Mouse (Mus musculus): ENCODE results near the gene Exosc5. TPM values are rescaled to one million over a fixed set of nuclear protein-coding genes. Genes with fewer than 3 reads are reported as not detected.
A peak's percentile ranks its signal among the peaks of the same experiment; 100 is the strongest.

The Exosc5 gene
- 44.7 and 47.1 TPM in 2 replicates for polyA plus RNA-seq (2015; fragmentation: Nextera tagmentation; extraction: Ambion mirVana)

DNA sequence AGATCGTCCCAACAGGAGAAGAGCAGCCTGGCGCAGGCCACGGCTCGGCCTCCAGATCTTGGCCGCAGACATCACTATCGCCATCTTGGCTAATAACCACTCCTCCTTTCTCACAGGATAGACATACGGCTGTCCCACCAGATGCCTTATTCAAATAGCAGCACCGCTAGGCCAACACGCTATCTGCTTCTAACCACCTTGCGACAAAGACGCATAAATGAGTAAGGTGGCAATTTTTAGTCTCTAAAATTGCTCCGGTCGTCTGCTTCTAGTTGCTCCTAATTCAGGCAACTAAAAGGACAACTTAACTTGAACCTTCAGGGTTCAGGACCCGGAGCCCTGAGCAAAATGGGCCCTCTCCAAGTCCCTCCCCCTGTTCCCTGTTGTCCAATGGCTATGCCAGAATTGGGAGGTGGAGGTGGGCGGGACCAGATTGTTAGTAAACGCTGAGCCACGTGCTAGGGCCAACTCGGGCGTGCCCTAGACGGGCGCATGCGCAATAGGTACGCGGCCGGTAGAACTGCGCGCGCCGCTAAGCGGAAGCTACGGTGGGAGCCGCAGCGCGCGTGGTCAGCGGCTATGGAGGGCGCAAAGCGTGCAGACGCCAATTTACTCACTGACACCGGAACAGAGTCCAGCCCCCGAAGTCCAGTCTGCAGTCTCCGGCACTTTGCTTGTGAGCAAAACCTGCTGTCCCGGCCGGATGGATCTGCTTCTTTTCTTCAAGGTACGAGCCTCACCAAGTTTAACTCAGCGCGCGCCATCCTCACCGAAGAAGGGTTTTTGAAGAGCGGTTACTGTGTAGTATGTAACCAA is at the start of gene Exosc5, which contains the start of gene Bckdha:
Gene Exosc5, plus strand, starts transcription at position 508 of the 816 bp plus-strand sequence.
Gene Bckdha, minus strand, starts transcription at position 325 of the 816 bp plus-strand sequence.
- ATAC-seq (ENCODE audit: low FRiP score) = peak; percentile 98
- Histone ChIP-seq H3K4me3 (peak within 1 kb of the TSS; percentile 60), H3K36me3 (peaks cover 21% of the 10 kb centered on the region), H3K9me3 (no peaks in the 10 kb centered on the region), H3K27me3 (no peaks in the 10 kb centered on the region), H3K4me2 (peak within 1 kb of the TSS; percentile 89), H3K9ac (peak within 1 kb of the TSS; percentile 77), H3K4me1 (replicated peaks) (peaks cover 36% of the 10 kb centered on the region), H3K27ac (peak within 1 kb of the TSS; percentile 73)
- under 1% methylated on average over 50 of the region's 50 CpGs for WGBS

DNA sequence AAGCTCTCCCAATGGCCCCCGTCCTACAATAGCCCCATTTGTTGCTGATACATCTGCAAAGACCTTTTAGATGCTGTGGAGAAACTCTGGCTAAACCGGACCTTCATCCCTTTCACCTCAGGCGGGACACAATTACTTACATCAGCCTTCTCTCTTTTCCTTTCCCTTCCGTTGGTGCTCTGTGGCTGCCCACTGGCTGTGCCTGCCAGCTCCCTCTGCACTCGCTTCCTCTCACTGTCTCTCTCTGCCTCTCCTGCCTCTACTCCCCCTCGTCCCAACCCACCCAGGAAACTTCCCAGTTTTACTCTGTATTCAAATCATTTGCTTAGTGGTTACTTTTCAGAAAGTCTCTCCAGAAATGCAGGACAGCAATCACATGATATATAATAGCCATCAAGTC is 48.9 kb upstream of the Exosc5 start:
- Histone ChIP-seq H3K4me2 (no peak overlapping the region), H3K27ac (no peak overlapping the region), H3K9me3 (0 out of 2 replicates have a peak, but pooled peaks cover 3% of the 10 kb centered on the region), H3K4me1 (replicated peaks) (no peaks in the 10 kb centered on the region), H3K27me3 (no peaks in the 10 kb centered on the region), H3K4me3 (no peak overlapping the region), H3K36me3 (no peaks in the 10 kb centered on the region), H3K9ac (no peak overlapping the region)
- WGBS = 46% methylated on average over 6 of the region's 6 CpGs
- ATAC-seq (ENCODE audit: low FRiP score) = no peak

DNA sequence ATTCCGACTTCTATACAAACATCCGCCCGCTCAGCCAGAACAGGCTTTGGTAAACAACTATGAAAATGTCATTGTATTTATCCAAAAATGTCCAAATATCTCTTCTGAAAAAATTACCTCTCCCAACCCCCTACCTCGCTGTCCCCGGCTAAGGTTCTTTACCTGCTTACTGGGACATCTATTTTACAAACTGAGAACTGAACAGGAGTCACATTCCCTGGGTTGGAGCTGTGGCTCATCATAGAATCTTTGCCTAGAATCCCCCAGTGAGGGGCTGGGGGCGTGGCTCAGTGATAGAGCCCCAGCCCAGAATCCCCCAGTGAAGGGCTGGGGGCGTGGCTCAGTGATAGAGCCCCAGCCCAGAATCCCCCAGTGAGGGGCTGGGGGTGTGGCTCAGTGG is 47.5 kb upstream of the Exosc5 start:
- Histone ChIP-seq H3K27me3 (no peaks in the 10 kb centered on the region), H3K4me1 (replicated peaks) (no peaks in the 10 kb centered on the region), H3K4me2 (no peak overlapping the region), H3K9me3 (0 out of 2 replicates have a peak, but pooled peaks cover 3% of the 10 kb centered on the region), H3K36me3 (no peaks in the 10 kb centered on the region), H3K27ac (no peak overlapping the region), H3K9ac (no peak overlapping the region), H3K4me3 (no peak overlapping the region)
- ATAC-seq (ENCODE audit: low FRiP score) = no peak
- 53% methylated on average over 7 of the region's 7 CpGs for WGBS

DNA sequence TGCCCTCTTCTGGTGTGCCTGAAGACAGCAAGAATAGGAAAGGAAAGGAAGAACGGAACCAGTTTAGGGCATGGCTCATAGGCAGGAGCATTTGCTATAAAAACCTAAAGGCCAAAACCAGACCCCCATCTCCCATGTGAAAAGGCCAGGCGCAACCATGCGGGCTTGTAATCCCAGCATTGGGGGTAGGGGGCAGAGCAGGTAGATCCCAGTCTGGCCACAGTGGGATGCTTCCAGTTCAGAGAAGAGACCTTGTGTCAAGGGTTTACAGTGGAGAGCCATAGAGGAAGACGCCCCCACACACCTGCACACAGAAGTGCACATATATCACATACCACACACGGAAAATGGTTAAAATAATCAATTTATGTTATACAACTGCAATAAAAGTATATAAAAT is 44.9 kb upstream of the Exosc5 start:
- no peak overlapping the region for H3K27ac ChIP-seq
- no peak overlapping the region for H3K4me2 ChIP-seq
- no peak for ATAC-seq (ENCODE audit: low FRiP score)
- H3K36me3 ChIP-seq = no peaks in the 10 kb centered on the region
- H3K27me3 ChIP-seq = peaks cover 6% of the 10 kb centered on the region; the same call in 1 of the 2 replicates
- no peaks in the 10 kb centered on the region; the same call in 1 of the 2 replicates for H3K4me1 ChIP-seq (replicated peaks)
- H3K9ac ChIP-seq = no peak overlapping the region
- H3K4me3 ChIP-seq = no peak overlapping the region
- no peaks in the 10 kb centered on the region for H3K9me3 ChIP-seq
- 93% methylated on average over 5 of the region's 5 CpGs for WGBS

DNA sequence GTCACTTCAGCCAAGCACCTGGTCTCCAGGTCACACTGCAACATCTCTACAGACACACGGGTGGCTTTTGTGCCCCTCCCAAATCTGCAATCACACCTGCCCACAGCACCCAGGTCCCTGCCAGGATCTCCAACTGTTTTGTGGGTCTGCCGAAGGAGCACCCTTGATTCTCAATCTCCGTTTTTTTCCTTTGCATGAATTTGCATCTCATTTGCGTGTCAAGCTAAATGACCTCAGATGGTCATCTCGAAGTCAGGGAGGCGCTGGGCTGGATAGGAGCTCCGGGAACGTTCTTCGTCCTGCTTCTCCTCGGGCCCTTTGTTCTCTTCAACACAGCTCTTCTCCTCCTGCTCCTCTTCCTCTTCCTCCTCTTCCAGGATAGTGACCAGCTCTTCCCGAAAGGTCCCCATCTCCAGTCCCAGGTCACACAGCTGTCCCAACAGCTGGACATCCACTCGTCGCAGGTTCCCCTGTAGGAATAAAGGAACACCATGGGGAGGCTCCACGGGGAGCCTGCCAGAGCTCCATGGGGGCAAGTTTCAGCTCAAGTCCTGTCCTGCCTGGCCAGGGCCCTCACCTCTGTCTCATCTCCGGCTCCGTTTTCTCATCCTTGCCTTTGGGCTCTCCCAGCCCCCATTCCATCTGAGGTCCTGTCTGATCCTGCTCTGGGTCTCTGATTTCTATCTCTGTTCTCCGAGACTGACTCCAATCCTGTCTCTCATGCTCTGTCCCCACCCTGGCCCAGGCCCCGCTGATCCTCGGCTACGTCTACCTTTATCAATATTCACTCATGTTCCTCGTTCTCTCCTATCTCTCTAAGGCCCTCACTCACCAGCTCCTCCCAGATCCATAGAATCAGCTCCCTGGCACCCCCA is 43.9 kb upstream of the Exosc5 start:
- Histone ChIP-seq H3K4me3 (no peak overlapping the region), H3K9me3 (no peaks in the 10 kb centered on the region), H3K4me1 (replicated peaks) (peaks cover 5% of the 10 kb centered on the region), H3K27me3 (peaks cover 6% of the 10 kb centered on the region; the same call in 1 of the 2 replicates), H3K27ac (no peak overlapping the region), H3K9ac (no peak overlapping the region), H3K36me3 (no peaks in the 10 kb centered on the region), H3K4me2 (no peak overlapping the region)
- no peak for ATAC-seq (ENCODE audit: low FRiP score)
- 74% methylated on average over 21 of the region's 21 CpGs for WGBS

DNA sequence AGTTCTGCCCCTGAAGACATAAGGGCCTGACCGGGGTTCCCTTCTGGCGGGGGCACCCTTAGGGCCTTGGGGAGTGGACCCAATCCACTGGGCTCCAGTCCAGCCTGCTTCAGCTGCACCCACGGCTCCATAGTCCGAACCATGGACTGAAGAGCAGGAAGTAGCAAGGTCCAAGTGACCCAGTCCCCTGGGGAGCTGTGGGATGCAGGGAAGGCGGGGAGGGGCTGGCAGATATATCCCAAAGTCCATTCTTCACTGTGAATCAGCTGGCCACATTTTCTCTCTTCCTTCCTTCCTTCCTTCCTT is 43.3 kb upstream of the Exosc5 start, which contains the start of gene Erich4:
Gene Erich4, minus strand, starts transcription at position 187 of the 306 bp plus-strand sequence.
- peaks cover 6% of the 10 kb centered on the region; the same call in 1 of the 2 replicates for H3K27me3 ChIP-seq
- H3K9me3 ChIP-seq = no peaks in the 10 kb centered on the region
- 86% methylated on average over 5 of the region's 5 CpGs for WGBS
- no peak for ATAC-seq (ENCODE audit: low FRiP score)
- no peaks in the 10 kb centered on the region for H3K36me3 ChIP-seq
- H3K4me1 ChIP-seq (replicated peaks) = peaks cover 7% of the 10 kb centered on the region
- no peak within 1 kb of the TSS for H3K4me2 ChIP-seq
- H3K9ac ChIP-seq = no peak within 1 kb of the TSS
- no peak within 1 kb of the TSS for H3K4me3 ChIP-seq
- no peak within 1 kb of the TSS for H3K27ac ChIP-seq

DNA sequence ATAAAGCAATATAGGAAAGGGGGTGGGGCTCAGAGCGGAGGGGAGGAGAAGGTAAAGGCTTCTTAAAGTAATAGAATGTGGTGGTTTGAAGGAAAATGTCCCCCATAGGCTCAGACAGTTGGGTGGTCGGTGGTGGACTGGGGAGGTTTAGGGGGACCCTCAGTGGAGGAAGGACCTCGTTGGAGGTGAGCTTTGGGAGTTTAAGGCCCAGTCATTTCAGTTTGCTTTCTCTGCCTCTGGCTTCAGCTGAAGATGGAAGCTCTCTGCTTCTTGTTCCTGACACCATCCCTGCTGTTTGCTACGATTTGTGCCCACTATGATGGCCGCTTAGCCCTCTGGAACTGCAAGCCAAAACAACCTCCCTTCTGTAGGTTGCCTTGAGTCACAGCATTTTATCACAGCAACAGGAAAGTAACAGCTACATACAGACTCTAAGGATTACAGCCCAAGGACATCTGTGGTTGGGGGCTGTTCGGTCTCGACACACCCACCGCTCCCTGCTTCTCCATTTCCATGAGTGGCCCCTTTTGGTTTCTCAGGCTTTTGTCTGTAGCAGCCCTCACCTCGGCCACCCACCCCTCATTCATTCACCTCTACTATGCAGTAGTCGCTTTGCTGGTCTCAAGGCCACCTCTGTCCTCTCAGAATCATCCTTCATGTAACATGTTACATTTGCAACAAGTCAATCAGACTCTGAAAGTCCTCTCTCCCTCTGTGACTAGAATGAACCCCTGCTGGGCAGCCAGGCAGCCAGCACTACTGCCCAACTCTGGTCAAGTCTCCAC is 41.4 kb upstream of the Exosc5 start:
- Histone ChIP-seq H3K4me2 (no peak overlapping the region), H3K27ac (no peak overlapping the region), H3K36me3 (peaks cover 17% of the 10 kb centered on the region), H3K27me3 (peaks cover 6% of the 10 kb centered on the region; the same call in 1 of the 2 replicates), H3K9ac (no peak overlapping the region), H3K9me3 (no peaks in the 10 kb centered on the region), H3K4me3 (no peak overlapping the region), H3K4me1 (replicated peaks) (peaks cover 7% of the 10 kb centered on the region)
- 84% methylated on average over 10 of the region's 10 CpGs for WGBS
- ATAC-seq (ENCODE audit: low FRiP score) = no peak

DNA sequence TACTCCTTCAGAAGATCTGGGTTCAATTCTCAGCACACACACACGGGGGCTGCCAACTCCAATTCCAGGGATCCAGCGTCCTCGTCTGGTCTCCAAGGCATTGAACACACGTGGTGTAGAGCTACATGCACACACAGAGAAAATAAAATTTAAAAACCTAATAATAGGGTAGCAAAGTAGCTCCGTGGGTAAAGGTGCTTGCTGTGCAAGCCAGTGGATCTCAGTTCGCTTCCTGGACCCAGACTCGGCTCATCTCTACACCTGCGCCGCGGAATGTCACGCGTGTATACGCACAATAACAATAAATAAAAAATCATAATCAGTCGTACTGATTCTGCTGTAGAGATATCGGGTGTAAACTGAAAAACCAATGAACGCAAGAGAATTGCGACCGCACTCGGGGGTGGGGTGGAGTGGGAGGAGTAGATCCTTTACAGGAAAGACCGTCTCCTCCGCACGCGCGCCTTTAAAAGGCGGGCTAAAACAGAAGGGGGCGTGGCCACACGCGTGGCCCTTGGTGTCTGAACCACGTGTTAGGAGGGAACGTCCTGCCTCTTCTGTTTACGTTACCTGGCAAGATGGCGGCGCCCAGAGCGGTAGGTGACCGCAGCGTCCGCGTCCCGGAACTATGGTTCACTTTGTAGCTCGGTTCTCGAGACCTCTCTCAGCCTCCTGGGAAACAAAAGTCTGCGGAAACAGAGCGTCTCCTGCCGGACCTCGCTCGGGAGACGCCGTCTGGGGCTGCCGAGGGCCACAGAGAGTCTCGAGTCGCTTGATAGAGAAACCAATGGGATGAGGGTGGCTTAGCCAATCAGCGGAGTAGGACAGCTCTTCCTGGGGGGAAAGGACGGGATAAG is 39.9 kb upstream of the Exosc5 start, which contains the start of gene Dmac2:
Gene Dmac2, plus strand, starts transcription at position 550 of the 857 bp plus-strand sequence.
- peak within 1 kb of the TSS; percentile 62 for H3K4me3 ChIP-seq
- ATAC-seq (ENCODE audit: low FRiP score) = peak; percentile 95
- H3K9ac ChIP-seq = peak within 1 kb of the TSS; percentile 65
- peaks cover 32% of the 10 kb centered on the region for H3K36me3 ChIP-seq
- H3K9me3 ChIP-seq = no peaks in the 10 kb centered on the region
- H3K4me1 ChIP-seq (replicated peaks) = peaks cover 7% of the 10 kb centered on the region
- H3K27me3 ChIP-seq = peaks cover 6% of the 10 kb centered on the region; the same call in 1 of the 2 replicates
- H3K27ac ChIP-seq = peak within 1 kb of the TSS; percentile 60
- WGBS = 2% methylated on average over 53 of the region's 53 CpGs
- H3K4me2 ChIP-seq = peak within 1 kb of the TSS; percentile 59

DNA sequence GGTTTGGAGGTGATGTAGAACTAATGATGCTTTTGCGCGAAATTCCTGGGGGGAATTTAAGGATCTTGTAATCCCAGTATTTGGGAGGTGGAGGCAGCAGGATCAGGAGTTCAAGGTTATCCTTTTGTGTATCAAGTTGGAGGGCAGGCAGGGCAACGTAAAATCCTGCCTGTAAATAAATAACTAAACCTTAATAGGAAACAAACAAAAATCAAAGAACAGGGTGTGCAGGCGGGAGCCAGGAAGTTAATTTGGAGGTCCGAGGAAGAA is 39.3 kb upstream of the Exosc5 start:
- peaks cover 6% of the 10 kb centered on the region; the same call in 1 of the 2 replicates for H3K27me3 ChIP-seq
- ATAC-seq (ENCODE audit: low FRiP score) = no peak
- 19% methylated on average over 5 of the region's 5 CpGs for WGBS
- peak overlapping the region; percentile 59 for H3K4me2 ChIP-seq
- peak overlapping the region; percentile 65 for H3K9ac ChIP-seq
- H3K4me1 ChIP-seq (replicated peaks) = peaks cover 7% of the 10 kb centered on the region
- peaks cover 38% of the 10 kb centered on the region for H3K36me3 ChIP-seq
- peak overlapping the region; percentile 62 for H3K4me3 ChIP-seq
- H3K9me3 ChIP-seq = no peaks in the 10 kb centered on the region
- peak overlapping the region; percentile 60 for H3K27ac ChIP-seq

DNA sequence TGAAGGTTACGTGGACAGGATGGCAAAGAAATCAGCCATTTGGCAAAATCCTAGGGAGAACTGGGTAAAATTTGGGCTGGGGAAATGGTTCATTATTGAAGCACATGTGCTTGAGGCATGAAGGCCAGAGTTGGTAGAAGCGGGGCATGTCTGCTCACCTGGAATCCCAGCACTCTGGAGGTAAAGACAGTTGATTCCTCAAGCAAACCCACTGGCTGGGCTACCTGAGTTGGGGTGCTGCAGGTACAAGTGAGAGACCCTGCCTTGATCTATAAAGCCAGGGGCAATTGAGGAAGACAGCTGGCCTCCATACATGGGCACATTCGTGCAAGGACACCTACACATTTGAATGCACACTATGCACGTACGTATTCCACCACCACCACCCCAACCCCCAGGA is 38.9 kb upstream of the Exosc5 start:
- WGBS = 95% methylated on average over 5 of the region's 5 CpGs
- peak overlapping the region; percentile 59 for H3K4me2 ChIP-seq
- H3K9ac ChIP-seq = peak overlapping the region; percentile 65
- H3K4me3 ChIP-seq = peak overlapping the region; percentile 62
- H3K4me1 ChIP-seq (replicated peaks) = peaks cover 7% of the 10 kb centered on the region
- H3K27me3 ChIP-seq = peaks cover 6% of the 10 kb centered on the region; the same call in 1 of the 2 replicates
- no peak for ATAC-seq (ENCODE audit: low FRiP score)
- H3K36me3 ChIP-seq = peaks cover 42% of the 10 kb centered on the region
- H3K27ac ChIP-seq = no peak overlapping the region
- no peaks in the 10 kb centered on the region for H3K9me3 ChIP-seq

DNA sequence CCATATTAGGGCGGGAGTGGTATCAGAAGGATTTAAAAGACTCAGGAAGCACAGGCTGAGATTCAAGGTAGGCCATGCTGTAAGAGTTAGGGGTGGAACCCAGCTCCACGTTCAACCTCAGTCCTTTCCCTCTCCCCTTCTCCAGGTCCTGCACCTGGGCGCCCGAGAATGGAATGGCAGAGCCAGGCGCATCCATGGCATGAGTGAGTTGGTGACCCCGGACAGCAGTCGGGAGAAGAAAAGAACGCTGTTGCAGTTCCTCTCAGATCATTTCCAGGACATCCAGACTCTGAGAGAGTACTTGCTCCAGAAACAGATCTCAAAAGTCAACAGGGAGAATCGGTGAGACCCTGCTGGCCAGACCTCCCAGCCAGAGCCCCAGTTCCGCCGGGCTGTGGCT is 38.2 kb upstream of the Exosc5 start:
- ATAC-seq (ENCODE audit: low FRiP score) = no peak
- 92% methylated on average over 11 of the region's 11 CpGs for WGBS

More for the DNA sequence above, 38.2 kb upstream of the Exosc5 start:
- peaks cover 7% of the 10 kb centered on the region for H3K4me1 ChIP-seq (replicated peaks)
- H3K9ac ChIP-seq = no peak overlapping the region
- H3K27ac ChIP-seq = no peak overlapping the region
- peaks cover 48% of the 10 kb centered on the region for H3K36me3 ChIP-seq
- H3K4me2 ChIP-seq = no peak overlapping the region
- no peaks in the 10 kb centered on the region for H3K9me3 ChIP-seq
- H3K27me3 ChIP-seq = peaks cover 6% of the 10 kb centered on the region; the same call in 1 of the 2 replicates
- no peak overlapping the region for H3K4me3 ChIP-seq

Measured in hindbrain, embryonic 13.5 days (tissue).